Mouse (Mus musculus) midbrain, postnatal 0 days (tissue): ENCODE data around the gene Psors1c2. TPM values are rescaled to one million over a fixed set of nuclear protein-coding genes. Genes with fewer than 3 reads are reported as not detected.
A peak's percentile ranks its signal among the peaks of the same experiment; 100 is the strongest.
"Not testable (repeated sequence)": the region's sequence is repeated elsewhere in the genome, so short reads cannot be mapped to it uniquely, and the experiment has no call there.

Experiments used
- ATAC-seq: fragments of 200-750 bp; cut with Nextera tagmentation; 2 replicates; pipeline ENCODE4 v1.8.0; 2017; ENCODE audit warnings: moderate number of reproducible peaks, mild to moderate bottlenecking, moderate TSS enrichment, moderate library complexity; ENCODE audit not compliant: low FRiP score
- DNase-seq: peaks from one replicate; pipeline ENCODE4 v3.0.0-alpha.2; 2015; ENCODE audit warnings: low spot score
- H3K27ac ChIP-seq: fragments of 300-500 bp; sonication (generic); 2 replicates; pipeline ENCODE4 v1.5.1; 2014; ENCODE audit warnings: low read depth, mild to moderate bottlenecking, low read length, mixed read lengths
- H3K27me3 ChIP-seq: fragments of 300-500 bp; sonication (generic); 2 replicates; pipeline ENCODE4 v1.6.1; 2014; ENCODE audit warnings: low read length, control low read depth, mixed read lengths; ENCODE audit not compliant: insufficient read depth
- H3K36me3 ChIP-seq: fragments of 300-500 bp; sonication (generic); 2 replicates; pipeline ENCODE4 v1.6.1; 2014; ENCODE audit warnings: low read length, control low read depth, mixed read lengths; ENCODE audit not compliant: insufficient read depth
- H3K4me1 ChIP-seq: fragments of 300-500 bp; sonication (generic); 2 replicates; pipeline ENCODE4 v1.6.1; 2014; ENCODE audit warnings: mild to moderate bottlenecking, control low read depth, antibody characterized with exemption, low read length, mixed read lengths; ENCODE audit not compliant: insufficient read depth
- H3K4me2 ChIP-seq: fragments of 300-500 bp; sonication (generic); 2 replicates; pipeline ENCODE4 v1.6.1; 2014; ENCODE audit warnings: low read depth, mild to moderate bottlenecking, low read length, mixed read lengths; ENCODE audit not compliant: poor library complexity, severe bottlenecking
- H3K4me3 ChIP-seq: fragments of 300-500 bp; sonication (generic); 2 replicates; pipeline ENCODE4 v1.5.1; 2014; ENCODE audit warnings: low read depth, mild to moderate bottlenecking, low read length, moderate library complexity
- H3K9ac ChIP-seq: fragments of 300-500 bp; sonication (generic); replicated peaks from 2 replicates; pipeline ENCODE4 v1.6.1; 2014; ENCODE audit warnings: mild to moderate bottlenecking, low read length, moderate library complexity, mixed read lengths; ENCODE audit not compliant: poor library complexity, severe bottlenecking
- H3K9me3 ChIP-seq: fragments of 300-500 bp; sonication (generic); 2 replicates; pipeline ENCODE4 v1.6.1; 2016; ENCODE audit warnings: low read length, control low read depth
- CTCF ChIP-seq: IDR thresholded peaks from 2 replicates; pipeline ENCODE4 v1.5.1; 2016; ENCODE audit warnings: antibody characterized with exemption, mild to moderate bottlenecking
- WGBS: fragments of 180-500 bp; shearing (Covaris S2); extraction: QIAGEN DNeasy Blood & Tissue Kit; methylation state at CpG from one replicate; pipeline ENCODE4 v1.1.7; 2014; 5-methylcytosine and 5-hydroxymethylcytosine counted together
- polyA plus RNA-seq: library from polyadenylated mRNA; unstranded; fragments of >200 nt; fragmentation: Nextera tagmentation; extraction: Ambion mirVana; gene quantifications from 2 replicates; pipeline ENCODE4 v1.2.1, GENCODE M21; 2015
- total RNA-seq: library from RNA; depleted of rRNA; stranded (reverse); fragments of >200 nt; gene quantifications from 2 replicates; pipeline ENCODE4 v1.2.3, GENCODE M21; 2014

The Psors1c2 gene
- total and polyA plus RNA-seq, 2 experiments from 2014 or later, result 0.43 TPM; not detected in 1

- Histone ChIP-seq H3K9me3 (no peaks in the 10 kb centered on the region), H3K4me1 (no peaks in the 10 kb centered on the region), H3K36me3 (no peaks in the 10 kb centered on the region), H3K4me3 (no peak overlapping the region), H3K27ac (no peak overlapping the region), H3K27me3 (peaks cover 35% of the 10 kb centered on the region; the same call in 1 of the 2 replicates), H3K4me2 (no peak overlapping the region), H3K9ac (no peak overlapping the region)
- WGBS, result 18% methylated on average over 10 of the region's 10 CpGs
- TF ChIP-seq CTCF, result no peak
- ATAC-seq, result no peak
- no peak for DNase-seq
These were observed 26.1 kb upstream of the Psors1c2 start for GRCm38 (mm10) chr17:35506881-35507280.

GRCm38 (mm10) chr17:35507556-35508260 is 25.3 kb upstream of the Psors1c2 start:
- Histone ChIP-seq H3K9me3 (no peaks in the 10 kb centered on the region), H3K27ac (no peak overlapping the region), H3K4me3 (no peak overlapping the region), H3K4me2 (no peak overlapping the region), H3K27me3 (peaks cover 35% of the 10 kb centered on the region; the same call in 1 of the 2 replicates), H3K9ac (no peak overlapping the region), H3K36me3 (no peaks in the 10 kb centered on the region), H3K4me1 (no peaks in the 10 kb centered on the region)
- ATAC-seq, result no peak
- no peak for TF ChIP-seq CTCF
- DNase-seq, result no peak
- WGBS, result 29% methylated on average over 13 of the region's 13 CpGs

- not testable (repeated sequence) for H3K27ac ChIP-seq, H3K4me3 ChIP-seq, H3K4me2 ChIP-seq, H3K9me3 ChIP-seq, H3K36me3 ChIP-seq, ATAC-seq, H3K9ac ChIP-seq, H3K4me1 ChIP-seq, DNase-seq
- peak; percentile 47 for TF ChIP-seq CTCF
- 67% methylated on average over 5 of the region's 5 CpGs for WGBS
- peaks cover 35% of the 10 kb centered on the region; the same call in 1 of the 2 replicates for H3K27me3 ChIP-seq
These were observed 24.7 kb upstream of the Psors1c2 start for GRCm38 (mm10) chr17:35508279-35508678.

GRCm38 (mm10) chr17:35509284-35509683 is 23.7 kb upstream of the Psors1c2 start:
- peak; percentile 45 for DNase-seq
- Histone ChIP-seq H3K36me3 (no peaks in the 10 kb centered on the region), H3K9ac (no peak overlapping the region), H3K27ac (no peak overlapping the region), H3K4me1 (no peaks in the 10 kb centered on the region), H3K27me3 (peaks cover 30% of the 10 kb centered on the region; the same call in 1 of the 2 replicates), H3K9me3 (no peaks in the 10 kb centered on the region), H3K4me2 (no peak overlapping the region), H3K4me3 (no peak overlapping the region)
- TF ChIP-seq CTCF, result peak; percentile 70
- 32% methylated on average over 8 of the region's 8 CpGs for WGBS
- no peak for ATAC-seq

DNA sequence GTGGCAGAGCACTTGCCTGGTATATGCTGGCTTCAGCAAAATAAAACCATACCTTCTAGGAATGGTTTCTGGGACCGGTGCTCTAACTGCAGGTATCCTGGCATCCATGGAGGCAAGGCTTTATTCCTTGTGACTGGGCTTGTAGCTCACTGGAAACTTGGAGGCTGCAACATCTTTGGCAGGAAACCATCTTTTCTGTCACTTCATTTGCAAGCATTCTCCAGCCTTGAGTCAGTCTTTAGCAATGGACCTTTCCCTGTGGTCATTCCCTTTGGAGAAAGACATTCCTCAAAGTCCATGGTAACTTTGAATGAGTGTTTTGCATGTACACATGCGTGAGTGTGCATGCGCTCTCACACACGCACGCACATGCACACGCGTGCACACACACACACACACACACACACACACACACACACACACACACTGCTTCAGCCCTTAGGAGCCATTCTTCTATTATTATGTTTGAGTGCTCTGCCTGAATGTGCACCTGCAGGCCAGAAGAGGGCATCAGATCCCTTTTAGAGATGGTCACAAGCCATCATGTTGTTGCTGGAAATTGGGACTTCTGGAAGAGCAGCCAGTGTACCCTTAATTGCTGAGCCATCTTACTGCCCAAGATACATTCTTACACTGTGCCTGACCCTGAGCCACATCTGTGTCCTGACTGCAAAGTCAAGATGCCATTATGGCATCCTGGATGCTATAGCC is 19.9 kb upstream of the Psors1c2 start:
- peak; percentile 80 for TF ChIP-seq CTCF
- Histone ChIP-seq H3K27ac (no peak overlapping the region), H3K9ac (no peak overlapping the region), H3K4me2 (no peak overlapping the region), H3K27me3 (0 out of 2 replicates have a peak, but pooled peaks cover under 1% of the 10 kb centered on the region), H3K9me3 (no peaks in the 10 kb centered on the region), H3K4me1 (no peaks in the 10 kb centered on the region; the same call in 1 of the 2 replicates), H3K4me3 (no peak overlapping the region), H3K36me3 (no peaks in the 10 kb centered on the region)
- WGBS, result 94% methylated on average over 7 of the region's 7 CpGs
- DNase-seq, result peak; percentile 37
- ATAC-seq, result no peak

- ATAC-seq, result no peak
- Histone ChIP-seq H3K36me3 (no peaks in the 10 kb centered on the region), H3K4me1 (no peaks in the 10 kb centered on the region; the same call in 1 of the 2 replicates), H3K27ac (no peak overlapping the region), H3K9ac (no peak overlapping the region), H3K4me2 (no peak overlapping the region), H3K4me3 (no peak overlapping the region), H3K9me3 (no peaks in the 10 kb centered on the region), H3K27me3 (no peaks in the 10 kb centered on the region)
- peak; percentile 34 for DNase-seq
- peak; percentile 75 for TF ChIP-seq CTCF
- WGBS, result 19% methylated on average over 2 of the region's 2 CpGs
These were observed 19.1 kb upstream of the Psors1c2 start for GRCm38 (mm10) chr17:35513886-35514285.
